Mouse (Mus musculus) kidney, adult 2 months (tissue): ENCODE measurements around the gene Gm6408.

Source experiments
- CTCF ChIP-seq: fragments of 200-500 bp; conservative IDR thresholded peaks from 2 replicates; pipeline ENCODE4 v1.5.1; 2011; ENCODE audit warnings: low read depth, mild to moderate bottlenecking, control low read depth, low read length, moderate library complexity, mixed read lengths; ENCODE audit not compliant: insufficient read depth, insufficient read length
- POLR2A ChIP-seq: fragments of 200-500 bp; IDR thresholded peaks from one replicate; pipeline ENCODE4 v1.6.1; 2011; ENCODE audit warnings: low read depth, low read length, control low read depth

DNA sequence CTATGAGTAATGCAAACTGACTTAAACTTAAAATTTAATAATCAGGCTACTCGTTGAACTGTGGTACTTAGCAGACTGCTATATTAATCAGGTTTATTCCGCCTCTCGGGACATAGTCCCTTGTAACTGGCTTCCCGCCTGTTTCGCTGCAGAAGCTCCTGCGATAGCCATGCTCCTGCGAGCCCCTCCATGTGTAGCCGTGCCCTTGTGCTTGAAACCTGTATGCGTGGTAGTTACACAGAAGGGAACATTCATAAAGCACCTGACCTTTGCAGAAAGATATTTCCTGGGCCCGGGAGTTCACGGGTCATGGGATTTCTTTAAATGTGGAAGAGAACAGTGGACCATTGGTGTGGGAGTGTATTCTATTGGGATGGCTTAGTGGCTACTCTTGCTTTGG, 45.0 kb upstream of the Gm6408 start:
- TF ChIP-seq CTCF (no peak), POLR2A (no peak)
